Mouse (Mus musculus) c-Kit-positive CD71-negative TER-119-negative erythroid progenitor cells, embryonic 14.5 days (primary cell): Measurements from ENCODE around the gene Limch1.

ENCODE experiments used
- DNase-seq: peaks from one replicate; pipeline ENCODE4 v3.0.0-alpha.2; 2013; ENCODE audit warnings: low read depth

The Limch1 gene

GRCm38 (mm10) chr5:66746761-66747160 lies 1.1 kb downstream of the Limch1 start:
- no peak for DNase-seq

DNA sequence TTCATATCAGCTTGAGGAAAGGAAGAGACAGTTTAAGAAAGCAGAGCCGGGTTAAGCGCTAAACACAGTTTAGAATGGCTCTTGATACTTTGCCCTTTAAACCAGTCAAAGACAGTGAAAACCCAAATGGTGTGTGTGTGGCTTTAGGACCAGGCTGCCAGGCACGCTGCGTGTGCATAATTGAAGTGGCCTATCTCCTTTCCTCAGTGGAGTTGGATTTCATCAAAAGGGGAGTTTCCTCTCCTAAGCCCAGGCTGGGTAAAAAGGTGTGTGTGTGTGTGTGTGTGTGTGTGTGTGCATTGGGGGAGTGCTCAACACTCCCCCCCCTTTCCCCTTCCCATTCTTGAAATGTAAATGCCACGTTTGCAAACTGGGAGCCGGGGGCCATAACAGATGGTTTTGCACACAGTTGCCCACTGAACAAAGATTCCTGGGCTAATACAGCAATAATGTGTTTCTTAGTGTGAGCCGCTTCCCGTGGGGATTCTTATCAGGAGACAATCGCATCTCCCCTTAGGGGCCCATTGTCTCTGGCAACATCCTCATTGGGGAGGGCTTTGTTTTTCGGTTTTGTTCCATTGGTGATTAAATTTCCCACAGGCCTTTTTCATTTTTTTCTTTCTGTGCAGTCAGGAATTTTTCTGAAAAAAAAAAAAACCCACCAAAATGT lies 2.3 kb downstream of the Limch1 start:
- no peak for DNase-seq

- no peak for DNase-seq
Measured at GRCm38 (mm10) chr5:66748448-66749115, 3.0 kb downstream of the Limch1 start.

DNA sequence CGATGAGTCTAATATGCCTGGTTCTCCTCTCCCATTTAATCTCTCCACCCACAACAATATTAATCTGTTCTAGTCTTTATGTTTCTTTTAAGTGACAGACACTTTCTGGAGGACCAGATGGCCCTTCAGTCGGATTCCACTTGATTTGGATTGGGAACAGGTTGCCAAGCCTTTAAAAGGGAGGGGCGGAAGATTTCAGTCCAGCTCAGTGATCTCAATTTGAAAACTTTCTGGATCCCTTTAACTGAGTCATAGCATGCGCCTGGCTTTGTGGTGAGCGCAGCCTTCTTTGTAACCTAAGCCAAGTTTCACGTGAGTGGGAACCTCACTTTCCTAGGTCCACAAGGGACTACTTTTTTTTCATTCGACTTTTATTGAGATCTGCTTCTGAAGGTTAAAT lies 5.0 kb downstream of the Limch1 start:
- DNase-seq: no peak

- no peak for DNase-seq
Measured at GRCm38 (mm10) chr5:66751332-66751980, 5.8 kb downstream of the Limch1 start.

DNA sequence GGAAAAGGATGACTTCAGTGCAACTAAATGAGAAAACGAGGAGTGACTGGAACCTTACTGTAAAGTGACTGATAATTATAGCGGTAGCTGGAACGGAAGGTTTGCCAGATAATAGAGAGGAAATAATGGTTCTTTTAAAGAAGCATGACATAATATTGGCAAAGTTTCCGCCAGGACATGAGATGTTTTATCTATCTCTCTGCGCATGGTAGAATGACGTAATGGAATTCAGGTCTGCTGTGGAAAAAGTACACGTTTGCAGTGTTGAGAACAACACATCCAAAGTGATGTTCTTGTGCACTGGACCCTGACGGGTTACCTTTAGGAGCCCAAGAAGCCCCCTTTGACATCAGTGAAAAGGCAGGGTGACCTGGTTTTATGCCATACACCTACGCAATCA lies 8.0 kb downstream of the Limch1 start:
- DNase-seq: no peak

DNA sequence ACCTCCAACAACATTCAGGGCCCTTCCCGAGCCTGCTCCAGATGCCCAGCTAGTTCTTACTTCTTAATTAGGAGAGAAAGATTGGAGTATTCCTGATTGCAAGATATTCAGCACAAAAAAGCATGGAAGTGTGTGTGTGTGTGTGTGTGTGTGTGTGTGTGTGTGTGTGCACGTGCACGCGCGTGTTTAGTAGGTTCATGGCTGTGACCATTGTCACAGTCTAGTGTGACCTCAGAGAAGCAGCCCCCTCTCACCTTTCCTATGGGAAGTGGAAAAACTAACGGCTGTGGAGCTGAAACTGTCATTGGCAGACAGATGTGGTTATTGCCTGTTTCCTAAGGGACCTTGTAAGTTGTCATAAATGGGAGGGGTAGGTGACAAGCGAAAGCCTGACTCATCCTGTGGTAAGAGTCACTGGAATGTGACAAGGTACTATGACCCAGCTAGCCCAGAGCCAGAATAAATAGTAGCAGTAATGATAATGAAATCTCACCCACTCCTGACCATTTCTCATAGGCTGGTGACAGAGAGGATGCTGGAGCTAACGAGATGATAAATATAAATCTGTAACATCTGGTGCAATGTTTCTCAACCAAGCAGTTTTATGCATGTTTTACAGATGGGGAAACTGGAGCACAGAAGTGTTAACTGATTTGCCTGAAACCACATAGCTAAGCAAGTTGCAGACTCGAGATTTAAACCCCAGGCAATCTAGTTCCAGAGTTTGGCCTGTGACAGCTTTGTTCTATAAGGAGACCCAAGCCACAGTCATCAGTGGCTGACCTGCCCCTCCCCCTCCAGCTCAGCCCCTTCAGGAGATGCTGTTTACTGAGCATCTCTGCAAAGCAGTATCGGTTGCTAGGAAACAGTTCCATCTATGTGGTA lies 11.4 kb downstream of the Limch1 start:
- no peak for DNase-seq

DNA sequence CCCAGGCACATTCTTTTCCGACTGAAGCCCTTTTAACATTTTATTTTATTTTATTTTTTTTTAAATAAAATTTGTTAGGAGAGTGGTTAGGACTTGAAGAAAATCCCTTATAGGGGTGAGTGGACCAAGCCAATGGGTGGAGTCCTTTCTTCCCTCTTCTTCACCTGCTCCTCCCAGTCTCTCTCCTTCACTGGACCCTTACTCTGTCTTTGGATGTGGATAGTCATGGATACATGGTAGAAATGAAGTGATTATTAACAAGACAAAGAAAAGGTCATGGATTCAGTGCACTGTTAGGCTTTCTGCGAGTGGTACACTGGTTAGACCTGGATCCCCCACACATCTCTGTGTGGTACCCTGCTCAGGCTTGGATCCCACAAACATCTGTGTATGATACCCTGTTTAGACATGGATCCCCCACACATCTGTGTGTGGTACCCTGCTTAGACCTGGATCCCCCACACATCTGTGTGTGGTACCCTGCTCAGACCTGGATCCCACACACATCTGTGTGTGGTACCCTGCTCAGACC lies 12.1 kb downstream of the Limch1 start:
- no peak for DNase-seq

DNA sequence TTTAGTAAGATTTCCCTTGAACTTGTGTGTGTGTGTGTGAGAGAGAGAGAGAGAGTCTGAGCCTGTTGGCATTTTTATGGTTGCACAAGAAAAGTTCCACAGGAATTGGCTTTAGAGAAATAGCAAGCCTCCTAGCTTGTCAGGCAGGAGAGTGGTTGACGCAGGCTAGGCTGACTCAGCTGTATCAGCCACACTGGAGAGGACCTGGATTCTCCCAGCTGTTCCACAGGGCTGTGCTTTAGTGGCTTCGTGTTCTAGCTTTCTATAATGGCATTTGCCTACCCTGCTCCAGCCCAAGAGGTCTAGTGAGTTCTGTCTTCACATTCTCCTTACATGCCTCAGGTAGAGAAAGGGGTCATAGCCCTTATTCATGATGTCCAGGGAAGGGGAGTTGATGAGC lies 13.7 kb downstream of the Limch1 start:
- DNase-seq: no peak

DNA sequence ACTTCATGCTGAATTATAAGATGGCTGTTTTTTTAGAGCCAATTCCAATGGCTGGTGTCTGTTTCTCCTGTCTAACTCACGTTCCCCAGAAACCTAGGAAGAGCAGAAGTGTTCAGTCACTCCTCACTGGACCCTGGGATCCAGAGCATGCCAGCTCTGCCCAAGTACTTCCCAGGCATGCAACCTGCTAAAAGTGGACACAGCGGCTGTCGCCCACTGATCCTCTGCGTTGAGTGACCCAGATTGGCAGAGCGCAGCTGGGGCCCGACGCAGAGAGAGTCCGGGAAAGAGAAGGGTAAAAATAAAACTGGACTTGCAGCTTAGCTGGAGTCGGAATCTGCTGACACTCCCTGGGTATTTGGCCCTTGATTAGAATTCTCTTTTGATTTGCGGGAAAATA lies 15.1 kb downstream of the Limch1 start:
- no peak for DNase-seq

DNA sequence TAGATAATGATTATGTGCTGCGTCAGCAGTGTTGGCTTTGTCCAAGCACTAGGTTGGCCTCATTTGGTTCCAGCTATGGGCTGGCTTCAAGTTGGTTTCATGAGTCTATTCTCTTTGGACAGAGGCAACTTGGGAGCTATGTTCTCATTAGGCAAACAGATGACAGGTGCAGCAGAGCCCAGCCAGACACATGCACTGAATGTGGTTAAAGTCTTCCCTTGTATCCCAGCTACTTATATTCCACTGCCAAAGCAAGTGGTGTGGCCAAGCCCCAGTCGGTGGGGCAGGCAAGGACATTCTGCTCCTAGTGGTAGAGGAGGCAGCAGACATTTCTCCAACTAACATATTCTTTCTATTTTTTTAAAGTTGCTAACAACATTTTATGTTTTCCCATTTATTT lies 16.4 kb downstream of the Limch1 start:
- DNase-seq: no peak

DNA sequence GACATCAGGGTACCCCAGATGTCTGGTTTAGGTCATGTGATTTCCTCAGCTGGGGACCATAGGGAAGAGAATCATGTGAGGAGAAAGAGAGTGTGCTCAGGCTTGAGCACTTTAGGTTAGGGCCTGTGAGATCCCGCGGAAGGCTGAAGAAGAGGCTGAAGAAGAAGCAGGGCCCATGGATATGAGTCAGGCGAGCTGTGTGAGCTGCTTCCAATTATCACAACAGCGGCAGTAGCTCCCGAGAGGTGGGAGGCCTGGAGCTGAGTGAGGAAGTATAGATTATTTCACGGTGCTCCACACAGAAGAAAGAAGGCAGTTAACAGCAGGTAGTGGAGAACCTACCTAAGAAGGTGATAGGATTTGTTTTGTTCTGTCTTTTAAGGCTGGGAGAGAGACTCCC lies 18.5 kb downstream of the Limch1 start:
- DNase-seq: no peak

GRCm38 (mm10) chr5:66765911-66766310 lies 20.3 kb downstream of the Limch1 start:
- DNase-seq: no peak

DNA sequence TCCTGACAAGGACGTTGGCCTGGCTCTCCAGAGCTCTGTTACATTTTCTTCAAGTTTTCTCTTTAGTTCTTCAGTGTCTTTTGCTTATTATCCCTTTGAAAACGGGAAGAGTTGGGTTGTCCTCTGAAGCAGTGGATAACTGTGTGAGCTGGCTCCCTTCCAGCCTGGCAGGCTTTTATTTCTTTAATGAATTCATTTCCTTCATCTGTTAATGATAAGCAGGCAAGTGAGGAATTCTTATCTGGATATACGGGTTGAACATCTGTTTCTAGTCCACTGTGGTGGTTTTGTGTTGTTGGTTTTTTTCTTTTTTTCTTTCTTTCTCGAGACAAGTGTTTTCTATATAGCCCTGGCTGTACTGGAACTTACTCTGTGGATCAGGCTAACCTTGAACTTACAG lies 22.4 kb downstream of the Limch1 start:
- DNase-seq: no peak

GRCm38 (mm10) chr5:66769070-66769469 lies 23.4 kb downstream of the Limch1 start:
- DNase-seq: no peak

DNA sequence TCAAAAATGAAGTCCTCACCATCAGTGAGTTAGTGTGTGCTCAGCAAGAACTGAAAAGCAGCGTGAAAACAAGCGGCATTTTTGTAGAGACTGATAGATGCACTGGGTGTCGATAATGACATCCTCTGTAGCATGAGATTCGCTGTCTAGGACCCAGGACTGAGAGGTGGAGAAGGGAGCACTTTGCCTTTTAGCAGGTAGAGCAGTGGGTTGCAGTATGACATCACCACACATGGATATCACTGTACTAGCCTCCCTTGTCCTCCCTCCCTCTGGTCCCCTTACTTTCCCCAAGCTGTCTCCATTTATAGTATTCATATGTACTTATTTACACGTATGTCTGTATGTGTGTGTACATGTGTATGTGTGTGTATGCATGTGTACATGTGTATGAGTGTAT lies 23.9 kb downstream of the Limch1 start:
- DNase-seq: no peak

DNA sequence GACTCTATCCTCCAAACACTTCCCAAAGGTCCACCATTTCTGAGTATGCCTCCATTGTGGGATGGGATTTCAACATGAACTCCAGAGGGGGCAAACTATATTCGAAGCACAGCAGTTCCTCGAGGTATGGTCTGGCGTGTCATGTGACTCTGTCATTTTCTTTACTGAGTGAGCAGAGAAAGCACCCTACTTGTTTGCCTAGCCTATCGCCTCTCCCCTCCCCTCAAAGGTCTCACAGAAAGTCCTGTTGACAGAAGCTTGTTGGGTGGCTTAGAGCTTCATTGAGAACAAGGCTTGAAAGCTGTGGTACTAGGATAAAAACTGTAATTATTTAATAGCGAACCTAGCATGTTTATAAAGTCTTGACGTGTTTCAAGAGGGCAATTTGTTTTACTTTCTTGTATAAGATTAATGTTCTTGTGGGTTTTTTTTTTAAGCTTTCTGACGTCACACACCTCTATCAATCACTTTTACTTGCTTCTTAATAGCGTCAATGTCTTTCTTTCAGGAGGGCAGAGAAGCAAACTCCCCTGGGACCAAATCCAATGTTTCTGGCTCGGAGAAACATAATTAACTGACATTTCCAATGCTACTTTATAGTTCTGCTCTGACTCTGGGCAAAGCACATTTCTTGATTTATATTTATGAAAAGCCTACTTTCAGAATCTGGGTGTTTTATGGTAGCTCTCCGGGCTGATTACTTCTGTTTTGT lies 32.5 kb downstream of the Limch1 start:
- no peak for DNase-seq

DNA sequence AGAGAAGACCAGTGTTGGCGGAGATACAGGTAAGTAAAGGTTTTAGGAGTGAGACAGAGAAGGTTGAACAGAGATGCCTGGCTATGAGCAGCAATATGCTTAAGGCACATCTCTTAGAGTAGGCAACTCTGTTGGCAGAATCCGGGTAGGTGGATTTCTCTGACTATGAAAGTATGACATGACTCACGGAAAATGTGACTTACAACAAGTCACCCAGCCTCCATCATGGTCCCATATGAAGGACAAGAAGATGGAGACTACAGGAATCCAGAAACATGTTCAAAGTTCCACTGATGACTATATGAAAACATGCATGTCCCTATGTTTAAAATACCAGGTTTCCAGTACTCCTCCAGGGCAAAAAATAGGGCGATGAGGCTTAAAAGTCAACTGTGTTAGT lies 34.7 kb downstream of the Limch1 start:
- DNase-seq: no peak

- DNase-seq: no peak
Measured at GRCm38 (mm10) chr5:66781507-66781906, 35.9 kb downstream of the Limch1 start.

DNA sequence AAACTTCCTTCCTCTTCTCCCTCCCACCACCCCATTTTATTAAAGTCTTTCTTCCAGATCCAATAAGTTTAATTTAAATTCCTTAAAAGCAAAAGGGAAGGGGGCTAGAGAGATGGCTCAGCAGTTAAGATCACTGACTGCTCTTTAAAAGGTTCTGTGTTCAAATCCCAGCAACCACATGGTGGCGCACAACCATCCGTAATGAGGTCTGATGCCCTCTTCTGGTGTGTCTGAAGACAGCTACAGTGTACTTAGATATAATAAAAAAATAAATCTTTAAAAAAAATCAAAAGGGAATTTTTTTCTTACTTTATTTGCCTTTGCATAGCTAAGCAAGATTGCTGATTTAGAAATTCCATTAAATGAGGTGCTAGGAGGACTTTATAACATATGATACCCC lies 37.2 kb downstream of the Limch1 start:
- DNase-seq: no peak

GRCm38 (mm10) chr5:66784624-66785361 lies 39.2 kb downstream of the Limch1 start:
- no peak for DNase-seq
